12 mouse cellular contexts compared by ENCODE assay signal in genomic region chr10:42199472-42199871, GRCm38 (mm10).
DNase-seq lines count a peak whose midpoint lies in the region; ATAC-seq and TF ChIP-seq lines count a peak whose summit lies in the region.
"Had no signal": no experiment of that assay in that cellular context is flagged by ENCODE, and none has a peak within 500 bp of the region (broad histone marks: within the 10 kb centered on the region; RNA-seq: fewer than 3 reads in every experiment).

No protein-coding gene starts in this region.

- peaks cover 20% of the 10 kb centered on the region for H3K36me3 ChIP-seq in lung, postnatal 0 days (ENCODE audit: insufficient read depth, low read length)
- H3K36me3 ChIP-seq in forebrain, embryonic 15.5 days, result peaks cover 13% of the 10 kb centered on the region
- peaks cover 60% of the 10 kb centered on the region for H3K36me3 ChIP-seq in liver, embryonic 15.5 days (replicated peaks)

- no peaks in the 10 kb centered on the region for H3K27me3 ChIP-seq in lung, postnatal 0 days (replicated peaks; ENCODE audit: insufficient read depth, low read length)
- no peaks in the 10 kb centered on the region for H3K27me3 ChIP-seq in forebrain, embryonic 15.5 days
- no peaks in the 10 kb centered on the region for H3K27me3 ChIP-seq in liver, embryonic 15.5 days
- H3K27me3 ChIP-seq: Patski had no signal

- H3K4me3 ChIP-seq in lung, postnatal 0 days (ENCODE audit: low read depth, low read length), result no peak overlapping the region
- H3K4me3 ChIP-seq in forebrain, embryonic 15.5 days, result no peak overlapping the region
- no peak overlapping the region for H3K4me3 ChIP-seq in liver, embryonic 15.5 days (replicated peaks)

- WGBS in lung, postnatal 0 days, result 57% methylated on average over 3 of the region's 3 CpGs
- WGBS in forebrain, embryonic 15.5 days, result 70% methylated on average over 3 of the region's 3 CpGs
- 26% methylated on average over 3 of the region's 3 CpGs for whole genome bisulfite sequencing in liver, embryonic 15.5 days (ENCODE audit: insufficient replicate concordance)

- DNase-seq in adrenal gland, postnatal 14 days, result peak; percentile 37
- no peak for DNase-seq in adrenal gland, postnatal 10 days
- DNase-seq in lung, postnatal 0 days (ENCODE audit: low spot score), result peak; percentile 47
- DNase-seq in lung, postnatal 25 days (ENCODE audit: low spot score), result no peak
- no peak for DNase-seq in T-cell, adult 2 months (ENCODE audit: low spot score)
- DNase-seq in natural killer cell, adult 2 months (ENCODE audit: low spot score in 2 of 2), result no peak
- DNase-seq: cerebellum, postnatal 36 days; kidney, adult 9 months; layer of hippocampus, postnatal 36 days had no signal

- no peak for TF ChIP-seq CTCF in lung, postnatal 0 days (IDR thresholded peaks at IDR 0.05)

- no peak overlapping the region for H3K9ac ChIP-seq in lung, postnatal 0 days (replicated peaks; ENCODE audit: low read depth)
- H3K9ac ChIP-seq in forebrain, embryonic 15.5 days (replicated peaks), result no peak overlapping the region
- no peak overlapping the region for H3K9ac ChIP-seq in liver, embryonic 15.5 days

- H3K4me2 ChIP-seq in lung, postnatal 0 days (replicated peaks; ENCODE audit: low read depth, low read length), result no peak overlapping the region
- H3K4me2 ChIP-seq in forebrain, embryonic 15.5 days (replicated peaks), result no peak overlapping the region
- H3K4me2 ChIP-seq in liver, embryonic 15.5 days, result no peak overlapping the region

- no peak overlapping the region for H3K27ac ChIP-seq in lung, postnatal 0 days (ENCODE audit: low read length)
- no peak overlapping the region for H3K27ac ChIP-seq in forebrain, embryonic 15.5 days (replicated peaks)
- H3K27ac ChIP-seq in liver, embryonic 15.5 days (replicated peaks), result no peak overlapping the region; the same call in 1 of the 2 replicates

- no peaks in the 10 kb centered on the region for H3K9me3 ChIP-seq in lung, postnatal 0 days (ENCODE audit: low read length)
- H3K9me3 ChIP-seq in forebrain, embryonic 15.5 days, result no peaks in the 10 kb centered on the region
- no peaks in the 10 kb centered on the region for H3K9me3 ChIP-seq in liver, embryonic 15.5 days (replicated peaks)

- TF ChIP-seq EP300 in lung, postnatal 0 days (IDR thresholded peaks at IDR 0.05), result no peak

- ATAC-seq in lung, postnatal 0 days, result no peak
- ATAC-seq in forebrain, embryonic 15.5 days (replicated peaks), result peak; percentile 46; the same call in 1 of the 2 replicates
- peak; percentile 35; the same call in 1 of the 2 replicates for ATAC-seq in liver, embryonic 15.5 days (ENCODE audit: insufficient read depth)
- ATAC-seq: Patski had no signal

- peaks cover 27% of the 10 kb centered on the region; the same call in 1 of the 2 replicates for H3K4me1 ChIP-seq in lung, postnatal 0 days (ENCODE audit: insufficient read depth, low read depth, low read length)
- H3K4me1 ChIP-seq in forebrain, embryonic 15.5 days, result peaks cover 9% of the 10 kb centered on the region; the same call in 1 of the 2 replicates
- peaks cover 77% of the 10 kb centered on the region for H3K4me1 ChIP-seq in liver, embryonic 15.5 days (replicated peaks)

Comparison
In these comparisons a context has a peak if more than half of its experiments do, and no peak if none do; other contexts are left out.
1. DNase-seq: peak in adrenal gland, postnatal 14 days (single experiment) and lung, postnatal 0 days (single experiment); none in adrenal gland, postnatal 10 days (single experiment), lung, postnatal 25 days (single experiment), T-cell, adult 2 months (single experiment) and natural killer cell, adult 2 months (0 of 2).